Comparison of ENCODE assay signal across 7 mouse cellular contexts in genomic region chr8:122834971-122835370, GRCm38 (mm10). TPM values are rescaled to one million over a fixed set of nuclear protein-coding genes. Genes with fewer than 3 reads are reported as not detected.
DNase-seq lines count a peak whose midpoint lies in the region; ATAC-seq and TF ChIP-seq lines count a peak whose summit lies in the region.

No protein-coding gene starts in this region.

- no peaks in the 10 kb centered on the region for H3K36me3 ChIP-seq in spleen, adult 2 months (ENCODE audit: control insufficient read depth, insufficient read depth, low read length)

- no peaks in the 10 kb centered on the region for H3K27me3 ChIP-seq in spleen, adult 2 months (ENCODE audit: control insufficient read depth, insufficient read depth, low read length)

- TF ChIP-seq POLR2A in spleen, adult 2 months (IDR thresholded peaks at IDR 0.05; ENCODE audit: low read depth, low read length), result no peak

- no peak overlapping the region for H3K4me3 ChIP-seq in spleen, adult 2 months (ENCODE audit: extremely low read depth, insufficient read depth, insufficient read length)

- no peak overlapping the region for H3K27ac ChIP-seq in spleen, adult 2 months (ENCODE audit: insufficient read depth, low read length)

- peak; percentile 78; the same call in 1 of the 2 replicates for TF ChIP-seq CTCF in spleen, adult 2 months (IDR thresholded peaks at IDR 0.05; ENCODE audit: extremely low read depth, insufficient read depth, insufficient read length, insufficient replicate concordance)

- peak; percentile 79 for DNase-seq in WW6 (ENCODE audit: low read depth, low spot score)
- DNase-seq in cerebellum, adult 8-10 months, result peak; percentile 88
- peak; percentile 44 to 70 for DNase-seq in frontal cortex, postnatal 10 days (ENCODE audit: low spot score in 2 of 2)
- DNase-seq in hindlimb bud, embryonic 11.5 days (ENCODE audit: extremely low spot score, low read depth, low spot score), result peak; percentile 54
- peak; percentile 44 to 51 for DNase-seq in left cerebral cortex, adult 8-10 months (ENCODE audit: low spot score in 2 of 2)
- peak; percentile 59 to 76 for DNase-seq in spleen, adult 2 months (ENCODE audit: low read depth in 1 of 2, low spot score in 2 of 2)

- 17% methylated on average over 8 of the region's 8 CpGs for WGBS in spleen, adult 2 months

- no peaks in the 10 kb centered on the region; the same call in 1 of the 2 replicates for H3K4me1 ChIP-seq in spleen, adult 2 months (ENCODE audit: control insufficient read depth, insufficient read depth, insufficient read length)

- peak; percentile 68 for ATAC-seq in megakaryocyte-erythroid progenitor cell, adult 5-6 weeks (replicated peaks; ENCODE audit: low FRiP score, low TSS enrichment, poor library complexity, severe bottlenecking)

RNA-seq across cellular contexts. Expression of gene Cdh15, which starts 12.8 kb away (rescaled TPM):
- 1 to 10 TPM in 3 of 4 experiments, under 1 TPM in 1; 0.62 to 1.2 (median 1.1) TPM for total RNA-seq in left cerebral cortex, adult 8-10 months (2022)
- not detected in 2 replicates for total RNA-seq in megakaryocyte-erythroid progenitor cell, adult 5-6 weeks (2014; fragmentation: Nextera tagmentation)
- not detected in 2 replicates for total RNA-seq in megakaryocyte-erythroid progenitor cell, adult 5-6 weeks (2017)
- polyA plus RNA-seq in spleen, adult 2 months (2012; rRNA removed), result not detected in 2 replicates

RNA-seq across cellular contexts. Expression of gene Acsf3, which starts 59.7 kb away (rescaled TPM):
- total RNA-seq in left cerebral cortex, adult 8-10 months (2022), result 10 to 100 TPM; 22.7 to 28.2 (median 26.1) TPM
- 9.8 and 14.7 TPM in 2 replicates for total RNA-seq in megakaryocyte-erythroid progenitor cell, adult 5-6 weeks (2014; fragmentation: Nextera tagmentation)
- 5.8 and 9.5 TPM in 2 replicates for total RNA-seq in megakaryocyte-erythroid progenitor cell, adult 5-6 weeks (2017)
- polyA plus RNA-seq in spleen, adult 2 months (2012; rRNA removed), result 11.1 and 12.0 TPM in 2 replicates
